ENCODE assay signal across 19 mouse cellular contexts in genomic region chr6:66988363-66988762, GRCm38 (mm10). TPM values are rescaled to one million over a fixed set of nuclear protein-coding genes. Genes with fewer than 3 reads are reported as not detected.
DNase-seq lines count a peak whose midpoint lies in the region; ATAC-seq lines count a peak whose summit lies in the region.
"Had no signal": no experiment of that assay in that cellular context is flagged by ENCODE, and none has a peak within 500 bp of the region (broad histone marks: within the 10 kb centered on the region; RNA-seq: fewer than 3 reads in every experiment).

No protein-coding gene starts in this region.

- peaks cover 58% of the 10 kb centered on the region for H3K4me1 ChIP-seq in liver, embryonic 13.5 days (replicated peaks)
- H3K4me1 ChIP-seq in liver, embryonic 11.5 days (replicated peaks; ENCODE audit: control insufficient read depth, insufficient read depth, low read length), result peaks cover 16% of the 10 kb centered on the region
- no peaks in the 10 kb centered on the region for H3K4me1 ChIP-seq in neural tube, embryonic 15.5 days
- H3K4me1 ChIP-seq in forebrain, embryonic 12.5 days, result no peaks in the 10 kb centered on the region
- H3K4me1 ChIP-seq: midbrain, embryonic 12.5 days had no signal

- no peaks in the 10 kb centered on the region for H3K36me3 ChIP-seq in liver, embryonic 13.5 days
- H3K36me3 ChIP-seq in liver, embryonic 11.5 days (ENCODE audit: control insufficient read depth, insufficient read depth, low read length), result no peaks in the 10 kb centered on the region
- H3K36me3 ChIP-seq in neural tube, embryonic 15.5 days, result no peaks in the 10 kb centered on the region
- no peaks in the 10 kb centered on the region for H3K36me3 ChIP-seq in forebrain, embryonic 12.5 days (replicated peaks)
- H3K36me3 ChIP-seq: forebrain, embryonic 10.5 days; heart, embryonic 10.5 days; kidney, embryonic 15.5 days; limb, embryonic 13.5 days; midbrain, embryonic 12.5 days; stomach, embryonic 15.5 days had no signal

- H3K9ac ChIP-seq in liver, embryonic 13.5 days, result no peak overlapping the region
- H3K9ac ChIP-seq in liver, embryonic 11.5 days (ENCODE audit: low read depth, low read length), result no peak overlapping the region
- no peak overlapping the region for H3K9ac ChIP-seq in neural tube, embryonic 15.5 days (replicated peaks)
- H3K9ac ChIP-seq in forebrain, embryonic 12.5 days, result no peak overlapping the region
- H3K9ac ChIP-seq: forebrain, postnatal 0 days; hindbrain, embryonic 14.5 days; kidney, embryonic 15.5 days; limb, embryonic 13.5 days; lung, embryonic 14.5 days; midbrain, embryonic 12.5 days; stomach, embryonic 15.5 days had no signal

- intact Hi-C loops in heart, postnatal 14 days (cut with DNase I), result no loop called here

- no peak for ATAC-seq in liver, embryonic 13.5 days (ENCODE audit: low read depth)
- ATAC-seq in liver, embryonic 11.5 days (replicated peaks; ENCODE audit: low FRiP score), result no peak
- 0 out of 2 replicates have a peak, but pooled peaks have one; percentile 12 for ATAC-seq in neural tube, embryonic 15.5 days (ENCODE audit: low FRiP score)
- ATAC-seq in forebrain, embryonic 12.5 days (ENCODE audit: low FRiP score), result no peak
- ATAC-seq: activated CD4-positive, CD25-positive, alpha-beta regulatory T cell, adult 4 months; forebrain, postnatal 0 days had no signal

- H3K4me3 ChIP-seq in liver, embryonic 13.5 days (replicated peaks), result no peak overlapping the region
- no peak overlapping the region for H3K4me3 ChIP-seq in liver, embryonic 11.5 days (ENCODE audit: low read depth, low read length)
- H3K4me3 ChIP-seq in neural tube, embryonic 15.5 days (replicated peaks), result no peak overlapping the region
- no peak overlapping the region for H3K4me3 ChIP-seq in forebrain, embryonic 12.5 days (replicated peaks)
- H3K4me3 ChIP-seq: forebrain, embryonic 10.5 days; heart, embryonic 10.5 days; kidney, embryonic 15.5 days; limb, embryonic 13.5 days; midbrain, embryonic 12.5 days; stomach, embryonic 15.5 days had no signal

- H3K27ac ChIP-seq in liver, embryonic 13.5 days, result peak overlapping the region; percentile 82
- H3K27ac ChIP-seq in liver, embryonic 11.5 days (ENCODE audit: low read depth, low read length), result no peak overlapping the region
- no peak overlapping the region for H3K27ac ChIP-seq in neural tube, embryonic 15.5 days (replicated peaks)
- no peak overlapping the region for H3K27ac ChIP-seq in forebrain, embryonic 12.5 days
- H3K27ac ChIP-seq: forebrain, embryonic 10.5 days; heart, embryonic 10.5 days; hindbrain, embryonic 14.5 days; kidney, embryonic 15.5 days; limb, embryonic 13.5 days; midbrain, embryonic 12.5 days; stomach, embryonic 15.5 days had no signal

- WGBS in liver, embryonic 13.5 days (ENCODE audit: insufficient replicate concordance), result 86% methylated on average over 9 of the region's 9 CpGs
- WGBS in liver, embryonic 11.5 days, result 87% methylated on average over 9 of the region's 9 CpGs
- WGBS in neural tube, embryonic 15.5 days, result 72% methylated on average over 9 of the region's 9 CpGs
- 80% methylated on average over 9 of the region's 9 CpGs for WGBS in forebrain, embryonic 12.5 days

- no peaks in the 10 kb centered on the region for H3K27me3 ChIP-seq in liver, embryonic 13.5 days
- H3K27me3 ChIP-seq in liver, embryonic 11.5 days (replicated peaks; ENCODE audit: control insufficient read depth, insufficient read depth, low read length), result no peaks in the 10 kb centered on the region
- no peaks in the 10 kb centered on the region for H3K27me3 ChIP-seq in neural tube, embryonic 15.5 days (replicated peaks)
- H3K27me3 ChIP-seq in forebrain, embryonic 12.5 days, result no peaks in the 10 kb centered on the region
- H3K27me3 ChIP-seq: kidney, embryonic 15.5 days; limb, embryonic 13.5 days; midbrain, embryonic 12.5 days; stomach, embryonic 15.5 days had no signal

- peak; percentile 13 for DNase-seq in heart, adult 11 months
- DNase-seq in heart, postnatal 14 days, result no peak
- no peak for DNase-seq in liver, embryonic 13.5 days
- DNase-seq in liver, embryonic 11.5 days (ENCODE audit: low spot score), result no peak
- DNase-seq in forelimb bud, embryonic 11.5 days (ENCODE audit: low read depth, low spot score), result peak; percentile 18
- DNase-seq: adrenal gland, adult 8-10 months; cerebellum, adult 8-10 months; forebrain, postnatal 0 days; lung, embryonic 14.5 days had no signal

- no peaks in the 10 kb centered on the region for H3K9me3 ChIP-seq in liver, embryonic 13.5 days (replicated peaks)
- no peaks in the 10 kb centered on the region for H3K9me3 ChIP-seq in liver, embryonic 11.5 days (ENCODE audit: control insufficient read depth, low read length)
- no peaks in the 10 kb centered on the region for H3K9me3 ChIP-seq in neural tube, embryonic 15.5 days (replicated peaks)
- no peaks in the 10 kb centered on the region for H3K9me3 ChIP-seq in forebrain, embryonic 12.5 days
- H3K9me3 ChIP-seq: forebrain, embryonic 10.5 days; heart, embryonic 10.5 days; kidney, embryonic 15.5 days; limb, embryonic 13.5 days; midbrain, embryonic 12.5 days; stomach, embryonic 15.5 days had no signal

- H3K4me2 ChIP-seq in liver, embryonic 13.5 days, result no peak overlapping the region
- no peak overlapping the region for H3K4me2 ChIP-seq in liver, embryonic 11.5 days
- no peak overlapping the region for H3K4me2 ChIP-seq in neural tube, embryonic 15.5 days
- no peak overlapping the region for H3K4me2 ChIP-seq in forebrain, embryonic 12.5 days
- H3K4me2 ChIP-seq: hindbrain, embryonic 14.5 days; kidney, embryonic 15.5 days; limb, embryonic 13.5 days; lung, embryonic 14.5 days; midbrain, embryonic 12.5 days; stomach, embryonic 15.5 days had no signal

RNA-seq across cellular contexts. Expression of gene Gadd45a, which starts 48.9 kb away (rescaled TPM):
- total RNA-seq in heart, postnatal 14 days (2021), result 10 to 100 TPM; 19.6 to 22.3 TPM
- 91.1 and 99.5 TPM in 2 replicates for polyA plus RNA-seq in liver, embryonic 13.5 days (2015; fragmentation: Nextera tagmentation; extraction: Ambion mirVana)
- 27.9 and 31.1 TPM in 2 replicates for polyA plus RNA-seq in liver, embryonic 11.5 days (2014; fragmentation: Nextera tagmentation; extraction: Ambion mirVana)
- 15.8 and 23.4 TPM in 2 replicates for polyA plus RNA-seq in neural tube, embryonic 15.5 days (2015; fragmentation: Nextera tagmentation; extraction: Ambion mirVana)
- 20.6 and 27.0 TPM in 2 replicates for polyA plus RNA-seq in forebrain, embryonic 12.5 days (2016; fragmentation: Nextera tagmentation; extraction: Ambion mirVana)

Comparison
In these comparisons a context has a peak if more than half of its experiments do, and no peak if none do; other contexts are left out.
1. DNase-seq: peak in heart, adult 11 months (single experiment) and forelimb bud, embryonic 11.5 days (single experiment); none in heart, postnatal 14 days (0 of 2), liver, embryonic 13.5 days (single experiment) and liver, embryonic 11.5 days (single experiment).